9 mouse cellular contexts compared by ENCODE assay signal in genomic region chr12:79917634-79918289, GRCm38 (mm10).
DNase-seq lines count a peak whose midpoint lies in the region; ATAC-seq and TF ChIP-seq lines count a peak whose summit lies in the region.
"Had no signal": no experiment of that assay in that cellular context is flagged by ENCODE, and none has a peak within 500 bp of the region (broad histone marks: within the 10 kb centered on the region; RNA-seq: fewer than 3 reads in every experiment).

No protein-coding gene starts in this region.

- TF ChIP-seq CTCF in lung, postnatal 0 days (IDR thresholded peaks at IDR 0.05): no peak

- H3K9ac ChIP-seq in kidney, embryonic 14.5 days (ENCODE audit: low read depth, low read length): peak overlapping the region; percentile 34
- H3K9ac ChIP-seq in lung, postnatal 0 days (replicated peaks; ENCODE audit: low read depth): no peak overlapping the region

- H3K36me3 ChIP-seq in kidney, embryonic 14.5 days (ENCODE audit: control insufficient read depth, insufficient read depth, low read length): no peaks in the 10 kb centered on the region
- no peaks in the 10 kb centered on the region for H3K36me3 ChIP-seq in lung, postnatal 0 days (ENCODE audit: insufficient read depth, low read length)

- no peak for ATAC-seq in kidney, embryonic 14.5 days (ENCODE audit: low FRiP score, low TSS enrichment)
- peak; percentile 57 for ATAC-seq in lung, postnatal 0 days
- ATAC-seq: forebrain, embryonic 14.5 days had no signal

- no peaks in the 10 kb centered on the region for H3K27me3 ChIP-seq in kidney, embryonic 14.5 days (ENCODE audit: control insufficient read depth, insufficient read depth, low read length)
- H3K27me3 ChIP-seq in lung, postnatal 0 days (replicated peaks; ENCODE audit: insufficient read depth, low read length): no peaks in the 10 kb centered on the region

- no peaks in the 10 kb centered on the region; the same call in 1 of the 2 replicates for H3K9me3 ChIP-seq in kidney, embryonic 14.5 days (ENCODE audit: control insufficient read depth, low read length)
- H3K9me3 ChIP-seq in lung, postnatal 0 days (ENCODE audit: low read length): no peaks in the 10 kb centered on the region

- no peak overlapping the region for H3K4me3 ChIP-seq in kidney, embryonic 14.5 days (ENCODE audit: low read length)
- no peak overlapping the region for H3K4me3 ChIP-seq in brown adipose tissue, adult 24 weeks (ENCODE audit: insufficient read depth, low read depth, low read length)
- H3K4me3 ChIP-seq in lung, postnatal 0 days (ENCODE audit: low read depth, low read length): no peak overlapping the region

- peaks cover 18% of the 10 kb centered on the region for H3K4me1 ChIP-seq in kidney, embryonic 14.5 days (ENCODE audit: control insufficient read depth, insufficient read depth, low read length)
- H3K4me1 ChIP-seq in brown adipose tissue, adult 24 weeks (ENCODE audit: control insufficient read depth, insufficient read depth, insufficient read length, low read length): peaks cover 16% of the 10 kb centered on the region
- H3K4me1 ChIP-seq in lung, postnatal 0 days (ENCODE audit: insufficient read depth, low read depth, low read length): peaks cover 12% of the 10 kb centered on the region; the same call in 1 of the 2 replicates

- no peak; the same call in 1 of the 2 replicates for TF ChIP-seq EP300 in lung, postnatal 0 days (IDR thresholded peaks at IDR 0.05)

- 26% methylated on average over 10 of the region's 10 CpGs for WGBS in kidney, embryonic 14.5 days
- 23% methylated on average over 10 of the region's 10 CpGs for WGBS in lung, postnatal 0 days

- H3K27ac ChIP-seq in kidney, embryonic 14.5 days (ENCODE audit: low read depth, low read length): peak overlapping the region; percentile 93
- H3K27ac ChIP-seq in brown adipose tissue, adult 24 weeks (replicated peaks; ENCODE audit: low read depth, low read length): peak overlapping the region; percentile 80
- H3K27ac ChIP-seq in lung, postnatal 0 days (ENCODE audit: low read length): peak overlapping the region; percentile 74

- no peak overlapping the region for H3K4me2 ChIP-seq in kidney, embryonic 14.5 days (replicated peaks; ENCODE audit: low read depth, low read length)
- no peak overlapping the region for H3K4me2 ChIP-seq in lung, postnatal 0 days (replicated peaks; ENCODE audit: low read depth, low read length)

- peak; percentile 45 for DNase-seq in adrenal gland, adult 2 months
- DNase-seq in adrenal gland, adult 18-20 months (ENCODE audit: low spot score in 2 of 2): no peak
- DNase-seq in kidney, adult 18-20 months: no peak
- peak; percentile 78 for DNase-seq in lung, postnatal 0 days (ENCODE audit: low spot score)
- no peak for DNase-seq in cerebellum, postnatal 10 days
- no peak for DNase-seq in c-Kit-positive CD71-positive TER-119-positive erythroid progenitor cells, embryonic 14.5 days (ENCODE audit: low spot score)

Comparison
In these comparisons a context has a peak if more than half of its experiments do, and no peak if none do; other contexts are left out.
1. DNase-seq: peak in adrenal gland, adult 2 months (single experiment) and lung, postnatal 0 days (single experiment); none in adrenal gland, adult 18-20 months (0 of 2), kidney, adult 18-20 months (single experiment), cerebellum, postnatal 10 days (0 of 2) and c-Kit-positive CD71-positive TER-119-positive erythroid progenitor cells, embryonic 14.5 days (single experiment).
2. Peak in every context shown above with its lines, with median percentiles within 50 percentile points of each other: H3K27ac ChIP-seq.